ENCODE assay signal across 23 mouse cellular contexts in the genomic region with DNA sequence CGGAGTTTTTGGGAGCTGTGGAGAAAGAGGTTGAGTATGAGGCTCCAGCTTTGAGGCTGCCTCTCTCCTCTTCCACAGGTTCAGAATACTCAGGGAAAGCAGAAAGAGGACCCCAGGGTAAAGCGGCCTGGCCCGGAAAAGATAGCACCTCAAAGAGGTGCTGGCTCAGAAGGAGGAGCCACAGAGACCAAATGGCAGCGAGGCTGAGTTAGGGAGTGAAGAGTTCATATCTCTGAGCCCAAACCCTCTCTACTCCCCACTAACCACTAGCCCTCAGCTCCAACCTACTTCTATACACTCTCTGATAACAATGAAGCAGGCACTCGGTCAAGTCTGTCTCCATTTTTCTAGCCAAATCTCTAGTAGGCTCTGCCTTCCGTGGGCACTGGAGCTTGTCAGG. TPM values are rescaled to one million over a fixed set of nuclear protein-coding genes. Genes with fewer than 3 reads are reported as not detected.
DNase-seq lines count a peak whose midpoint lies in the region; ATAC-seq and TF ChIP-seq lines count a peak whose summit lies in the region.
"Had no signal": no experiment of that assay in that cellular context is flagged by ENCODE, and none has a peak within 500 bp of the region (broad histone marks: within the 10 kb centered on the region; RNA-seq: fewer than 3 reads in every experiment).

No protein-coding gene starts in this region.

- TF ChIP-seq CTCF in bone marrow, adult 2 months (IDR thresholded peaks at IDR 0.05; ENCODE audit: control insufficient read depth, insufficient read depth, low read length), result no peak

- H3K4me3 ChIP-seq in heart, embryonic 12.5 days, result no peak overlapping the region
- no peak overlapping the region for H3K4me3 ChIP-seq in bone marrow, adult 2 months (replicated peaks; ENCODE audit: control insufficient read depth, low read depth, low read length)
- peak overlapping the region; percentile 42 for H3K4me3 ChIP-seq in megakaryocyte, embryonic 14.5 days (replicated peaks)
- H3K4me3 ChIP-seq: embryonic facial prominence, embryonic 12.5 days; forebrain, embryonic 12.5 days; heart, embryonic 15.5 days; limb, embryonic 10.5 days; lung, embryonic 15.5 days had no signal

- peak; percentile 72; the same call in 1 of the 2 replicates for ATAC-seq in heart, embryonic 12.5 days (ENCODE audit: insufficient number of reproducible peaks, low FRiP score)

- no peak overlapping the region for H3K9ac ChIP-seq in heart, embryonic 12.5 days
- H3K9ac ChIP-seq: embryonic facial prominence, embryonic 12.5 days; forebrain, embryonic 12.5 days; heart, embryonic 15.5 days; hindbrain, embryonic 14.5 days; lung, embryonic 15.5 days had no signal

- WGBS in heart, embryonic 12.5 days, result 39% methylated on average over 6 of the region's 6 CpGs
- WGBS in bone marrow, adult 2 months, result 59% methylated on average over 6 of the region's 6 CpGs

- H3K9me3 ChIP-seq in heart, embryonic 12.5 days (replicated peaks), result no peaks in the 10 kb centered on the region
- no peaks in the 10 kb centered on the region for H3K9me3 ChIP-seq in megakaryocyte, embryonic 14.5 days
- H3K9me3 ChIP-seq: embryonic facial prominence, embryonic 12.5 days; forebrain, embryonic 12.5 days; heart, embryonic 15.5 days; limb, embryonic 10.5 days; lung, embryonic 15.5 days had no signal

- TF ChIP-seq POLR2A in bone marrow, adult 2 months (IDR thresholded peaks at IDR 0.05; ENCODE audit: borderline replicate concordance, control insufficient read depth, low read depth, low read length), result 0 out of 2 replicates have a peak, but pooled peaks have one; percentile 14

- no peaks in the 10 kb centered on the region for H3K36me3 ChIP-seq in heart, embryonic 12.5 days
- H3K36me3 ChIP-seq in megakaryocyte, embryonic 14.5 days (replicated peaks; ENCODE audit: low read length), result no peaks in the 10 kb centered on the region
- H3K36me3 ChIP-seq: embryonic facial prominence, embryonic 12.5 days; forebrain, embryonic 12.5 days; heart, embryonic 15.5 days; limb, embryonic 10.5 days; lung, embryonic 15.5 days had no signal

- intact Hi-C loops in heart, postnatal 25 days (cut with DNase I), result no loop called here

- H3K27me3 ChIP-seq in heart, embryonic 12.5 days (replicated peaks), result no peaks in the 10 kb centered on the region
- peaks cover 22% of the 10 kb centered on the region for H3K27me3 ChIP-seq in megakaryocyte, embryonic 14.5 days (replicated peaks)
- H3K27me3 ChIP-seq: embryonic facial prominence, embryonic 12.5 days; heart, embryonic 15.5 days; lung, embryonic 15.5 days had no signal

- no peak overlapping the region for H3K4me2 ChIP-seq in heart, embryonic 12.5 days
- H3K4me2 ChIP-seq: embryonic facial prominence, embryonic 12.5 days; forebrain, embryonic 12.5 days; heart, embryonic 15.5 days; hindbrain, embryonic 14.5 days; lung, embryonic 15.5 days had no signal

- no peak overlapping the region for H3K27ac ChIP-seq in heart, embryonic 12.5 days (ENCODE audit: poor library complexity, severe bottlenecking)
- H3K27ac ChIP-seq in bone marrow, adult 2 months (ENCODE audit: control insufficient read depth, insufficient read depth, low read depth, low read length, poor library complexity), result peak overlapping the region; percentile 69
- H3K27ac ChIP-seq: embryonic facial prominence, embryonic 12.5 days; forebrain, embryonic 12.5 days; heart, embryonic 15.5 days; hindbrain, embryonic 14.5 days; limb, embryonic 10.5 days; lung, embryonic 15.5 days had no signal

- DNase-seq in heart, postnatal 25 days (ENCODE audit: low spot score), result no peak
- DNase-seq in liver, result peak; percentile 85
- no peak for DNase-seq in layer of hippocampus, postnatal 36 days
- DNase-seq in adrenal gland, adult 18-20 months (ENCODE audit: low spot score in 2 of 2), result no peak
- no peak for DNase-seq in cerebellum, adult 9-11 months
- DNase-seq: adrenal gland, adult 2 months; cerebellum, postnatal 14 days; kidney, adult 2 months; kidney, postnatal 4 days; right cerebral cortex, postnatal 4 days; thymus, postnatal 4 days had no signal

- H3K4me1 ChIP-seq in heart, embryonic 12.5 days (replicated peaks), result peaks cover 26% of the 10 kb centered on the region
- H3K4me1 ChIP-seq in bone marrow, adult 2 months (ENCODE audit: control insufficient read depth, insufficient read depth, low read length), result peaks cover 2% of the 10 kb centered on the region
- peaks cover 32% of the 10 kb centered on the region for H3K4me1 ChIP-seq in megakaryocyte, embryonic 14.5 days
- H3K4me1 ChIP-seq: embryonic facial prominence, embryonic 12.5 days; forebrain, embryonic 12.5 days; limb, embryonic 10.5 days; lung, embryonic 15.5 days had no signal

RNA-seq across cellular contexts. Expression of gene Cited4, which starts 34.5 kb away (rescaled TPM):
- polyA plus RNA-seq in heart, embryonic 12.5 days (2016; fragmentation: Nextera tagmentation; extraction: Ambion mirVana), result 41.2 and 43.6 TPM in 2 replicates
- total RNA-seq in heart, postnatal 25 days (2021), result 10 to 100 TPM; 46.4 to 61.3 TPM
- 16.7 and 18.3 TPM in 2 replicates for polyA plus RNA-seq in bone marrow, adult 2 months (2011; ENCODE audit: insufficient read depth, insufficient read length, low replicate concordance, missing spikeins)
- polyA plus RNA-seq in megakaryocyte, embryonic 14.5 days (2012; ENCODE audit: insufficient read depth, low replicate concordance), result 91.8 and 174 TPM in 2 replicates
- total RNA-seq in layer of hippocampus, postnatal 36 days (2021), result 1 to 10 TPM; 1.6 to 1.8 TPM
- 10 to 100 TPM; 15.2 to 24.0 TPM for total RNA-seq in adrenal gland, adult 18-20 months (2021)

RNA-seq across cellular contexts. Expression of gene Gm8439, which starts 43.3 kb away (rescaled TPM):
- not detected in 2 replicates for polyA plus RNA-seq in heart, embryonic 12.5 days (2016; fragmentation: Nextera tagmentation; extraction: Ambion mirVana)
- total RNA-seq in heart, postnatal 25 days (2021), result not detected
- not detected in 2 replicates for polyA plus RNA-seq in bone marrow, adult 2 months (2011; ENCODE audit: insufficient read depth, insufficient read length, low replicate concordance, missing spikeins)
- not detected in 2 replicates for polyA plus RNA-seq in megakaryocyte, embryonic 14.5 days (2012; ENCODE audit: insufficient read depth, low replicate concordance)
- not detected for total RNA-seq in layer of hippocampus, postnatal 36 days (2021)
- not detected for total RNA-seq in adrenal gland, adult 18-20 months (2021)
- total RNA-seq: adrenal gland, adult 2 months; left cerebral cortex, adult 18-20 months had no signal
- polyA plus RNA-seq: adrenal gland, adult 2 months; brain, embryonic 14.5 days; embryonic facial prominence, embryonic 12.5 days; forebrain, embryonic 12.5 days; heart, embryonic 15.5 days; hindbrain, embryonic 14.5 days; kidney, adult 2 months; limb, embryonic 10.5 days; lung, embryonic 15.5 days; neural tube, embryonic 14.5 days had no signal

Comparison
In these comparisons a context has a peak if more than half of its experiments do, and no peak if none do; other contexts are left out.
1. RNA of gene Cited4, which starts 34.5 kb away (total RNA-seq): 46.4 to 61.3 TPM in heart, postnatal 25 days and 15.2 to 24.0 TPM in adrenal gland, adult 18-20 months; 1.6 to 1.8 TPM in layer of hippocampus, postnatal 36 days; every median in the first group is over 4 times any median in the second.